Comparison of ENCODE assay signal across 13 mouse cellular contexts in the genomic region with DNA sequence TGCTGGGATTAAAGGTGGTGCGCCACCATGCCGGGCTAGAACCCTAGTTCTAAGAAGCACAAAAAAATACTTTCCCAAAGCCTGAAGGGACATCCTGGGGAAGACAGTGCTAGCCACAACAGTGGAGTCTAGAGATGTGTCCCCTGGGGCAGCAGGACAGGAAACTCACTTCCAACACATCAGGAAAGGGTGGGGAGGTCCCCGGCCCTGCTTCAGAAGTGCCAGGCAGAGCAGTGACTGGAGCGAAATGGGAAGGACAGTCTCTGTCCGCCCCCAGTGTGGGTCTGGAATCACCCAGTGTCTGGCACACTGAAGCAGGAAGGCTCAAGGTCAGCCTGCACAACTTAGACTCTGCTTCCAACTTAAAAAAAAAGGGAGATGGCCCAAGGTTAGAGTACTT. TPM values are rescaled to one million over a fixed set of nuclear protein-coding genes. Genes with fewer than 3 reads are reported as not detected.
DNase-seq lines count a peak whose midpoint lies in the region; ATAC-seq and TF ChIP-seq lines count a peak whose summit lies in the region.
"Had no signal": no experiment of that assay in that cellular context is flagged by ENCODE, and none has a peak within 500 bp of the region (broad histone marks: within the 10 kb centered on the region; RNA-seq: fewer than 3 reads in every experiment).

No protein-coding gene starts in this region.

- peaks cover 58% of the 10 kb centered on the region for H3K4me1 ChIP-seq in heart, embryonic 10.5 days
- no peaks in the 10 kb centered on the region for H3K4me1 ChIP-seq in midbrain, embryonic 13.5 days (replicated peaks)
- no peaks in the 10 kb centered on the region for H3K4me1 ChIP-seq in midbrain, embryonic 16.5 days (ENCODE audit: control insufficient read depth, insufficient read depth, low read length)
- H3K4me1 ChIP-seq in heart, postnatal 0 days (ENCODE audit: control insufficient read depth, insufficient read depth): peaks cover 18% of the 10 kb centered on the region
- H3K4me1 ChIP-seq: midbrain, embryonic 10.5 days had no signal

- H3K36me3 ChIP-seq in heart, embryonic 10.5 days: peaks cover 76% of the 10 kb centered on the region
- peaks cover 38% of the 10 kb centered on the region for H3K36me3 ChIP-seq in midbrain, embryonic 13.5 days
- no peaks in the 10 kb centered on the region for H3K36me3 ChIP-seq in midbrain, embryonic 16.5 days (ENCODE audit: control insufficient read depth, insufficient read depth, low read length)
- peaks cover 18% of the 10 kb centered on the region for H3K36me3 ChIP-seq in heart, postnatal 0 days (replicated peaks; ENCODE audit: control insufficient read depth, insufficient read depth, low read length)

- TF ChIP-seq CTCF in heart, postnatal 0 days (IDR thresholded peaks at IDR 0.05; ENCODE audit: low read depth): no peak

- no peak overlapping the region for H3K9ac ChIP-seq in midbrain, embryonic 13.5 days (replicated peaks)
- H3K9ac ChIP-seq in midbrain, embryonic 16.5 days (ENCODE audit: low read depth, low read length): no peak overlapping the region
- no peak overlapping the region for H3K9ac ChIP-seq in heart, postnatal 0 days (replicated peaks; ENCODE audit: low read depth, low read length)

- 70% methylated on average over 5 of the region's 5 CpGs for WGBS in heart, embryonic 10.5 days
- 88% methylated on average over 5 of the region's 5 CpGs for WGBS in midbrain, embryonic 13.5 days
- WGBS in midbrain, embryonic 16.5 days: 91% methylated on average over 5 of the region's 5 CpGs
- 67% methylated on average over 5 of the region's 5 CpGs for WGBS in heart, postnatal 0 days

- 0 out of 2 replicates have a peak, but pooled peaks have one; percentile 45 for ATAC-seq in midbrain, embryonic 13.5 days
- ATAC-seq in midbrain, embryonic 16.5 days: no peak
- 0 out of 2 replicates have a peak, but pooled peaks have one; percentile 25 for ATAC-seq in heart, postnatal 0 days (ENCODE audit: insufficient read depth, low read depth)
- ATAC-seq: hindbrain, embryonic 16.5 days had no signal

- H3K4me2 ChIP-seq in midbrain, embryonic 13.5 days (replicated peaks): no peak overlapping the region
- H3K4me2 ChIP-seq in midbrain, embryonic 16.5 days (ENCODE audit: low read length): no peak overlapping the region
- H3K4me2 ChIP-seq in heart, postnatal 0 days (ENCODE audit: low read depth, low read length): no peak overlapping the region
- H3K4me2 ChIP-seq: liver, embryonic 11.5 days had no signal

- 0 out of 2 replicates have a peak, but pooled peaks have one; percentile 23 for TF ChIP-seq EP300 in heart, postnatal 0 days (IDR thresholded peaks at IDR 0.05; ENCODE audit: low read depth)

- no peaks in the 10 kb centered on the region for H3K27me3 ChIP-seq in heart, embryonic 10.5 days (ENCODE audit: insufficient read depth, poor library complexity, severe bottlenecking)
- no peaks in the 10 kb centered on the region for H3K27me3 ChIP-seq in midbrain, embryonic 13.5 days
- no peaks in the 10 kb centered on the region for H3K27me3 ChIP-seq in midbrain, embryonic 16.5 days (ENCODE audit: control insufficient read depth, insufficient read depth, low read depth, low read length)
- H3K27me3 ChIP-seq in heart, postnatal 0 days (ENCODE audit: control insufficient read depth, insufficient read depth, low read length): no peaks in the 10 kb centered on the region

- no peak overlapping the region for H3K4me3 ChIP-seq in heart, embryonic 10.5 days
- H3K4me3 ChIP-seq in midbrain, embryonic 13.5 days (replicated peaks): no peak overlapping the region
- no peak overlapping the region for H3K4me3 ChIP-seq in midbrain, embryonic 16.5 days (ENCODE audit: low read depth, low read length)
- H3K4me3 ChIP-seq in heart, postnatal 0 days (ENCODE audit: low read depth, low read length): no peak overlapping the region
- H3K4me3 ChIP-seq: midbrain, embryonic 10.5 days had no signal

- H3K27ac ChIP-seq in heart, embryonic 10.5 days: no peak overlapping the region
- H3K27ac ChIP-seq in midbrain, embryonic 13.5 days: no peak overlapping the region
- H3K27ac ChIP-seq in midbrain, embryonic 16.5 days (ENCODE audit: low read length): no peak overlapping the region
- H3K27ac ChIP-seq in heart, postnatal 0 days (ENCODE audit: low read depth): peak overlapping the region; percentile 57; the same call in 1 of the 2 replicates
- H3K27ac ChIP-seq: midbrain, embryonic 10.5 days had no signal

- peak; percentile 98 for DNase-seq in heart, adult 11 months
- no peak for DNase-seq in heart, embryonic 10.5 days (ENCODE audit: low spot score)
- no peak for DNase-seq in heart, postnatal 0 days (ENCODE audit: low spot score)
- no peak for DNase-seq in thymus, adult 18-20 months
- DNase-seq in retina, postnatal 1 day: no peak
- DNase-seq: lung, postnatal 14 days; right cerebral cortex, adult 18-20 months had no signal

- no peaks in the 10 kb centered on the region for H3K9me3 ChIP-seq in heart, embryonic 10.5 days
- no peaks in the 10 kb centered on the region for H3K9me3 ChIP-seq in midbrain, embryonic 13.5 days
- H3K9me3 ChIP-seq in midbrain, embryonic 16.5 days (replicated peaks; ENCODE audit: control insufficient read depth, low read length, poor library complexity, severe bottlenecking): no peaks in the 10 kb centered on the region
- H3K9me3 ChIP-seq in heart, postnatal 0 days (replicated peaks; ENCODE audit: control insufficient read depth, low read length): no peaks in the 10 kb centered on the region
- H3K9me3 ChIP-seq: midbrain, embryonic 10.5 days had no signal

RNA-seq across cellular contexts. Expression of a gene that starts 10.2 kb away (rescaled TPM):
- 46.5 and 55.8 TPM in 2 replicates for polyA plus RNA-seq in heart, embryonic 10.5 days (2016; fragmentation: Nextera tagmentation; extraction: Ambion mirVana)
- polyA plus RNA-seq in midbrain, embryonic 13.5 days (2015; fragmentation: Nextera tagmentation; extraction: Ambion mirVana): 31.3 and 37.2 TPM in 2 replicates
- 28.4 and 28.6 TPM in 2 replicates for polyA plus RNA-seq in midbrain, embryonic 16.5 days (2015; fragmentation: Nextera tagmentation; extraction: Ambion mirVana)
- 30.1 and 31.9 TPM in 2 replicates for total RNA-seq in heart, postnatal 0 days (2014; rRNA removed; ENCODE audit: low replicate concordance)
- polyA plus RNA-seq in heart, postnatal 0 days (2015; fragmentation: Nextera tagmentation; extraction: Ambion mirVana): 20.1 and 22.6 TPM in 2 replicates

RNA-seq across cellular contexts. Expression of a gene that starts 19.3 kb away (rescaled TPM):
- polyA plus RNA-seq in heart, embryonic 10.5 days (2016; fragmentation: Nextera tagmentation; extraction: Ambion mirVana): 0.33 and 0.38 TPM in 2 replicates
- polyA plus RNA-seq in midbrain, embryonic 13.5 days (2015; fragmentation: Nextera tagmentation; extraction: Ambion mirVana): 7.5 and 8.2 TPM in 2 replicates
- 16.6 and 18.3 TPM in 2 replicates for polyA plus RNA-seq in midbrain, embryonic 16.5 days (2015; fragmentation: Nextera tagmentation; extraction: Ambion mirVana)
- total RNA-seq in heart, postnatal 0 days (2014; rRNA removed; ENCODE audit: low replicate concordance): 1.3 and 1.5 TPM in 2 replicates
- 0.26 and 0.45 TPM in 2 replicates for polyA plus RNA-seq in heart, postnatal 0 days (2015; fragmentation: Nextera tagmentation; extraction: Ambion mirVana)

RNA-seq across cellular contexts. Expression of a gene that starts 24.5 kb away (rescaled TPM):
- 0.36 and 0.77 TPM in 2 replicates for polyA plus RNA-seq in heart, embryonic 10.5 days (2016; fragmentation: Nextera tagmentation; extraction: Ambion mirVana)
- polyA plus RNA-seq in midbrain, embryonic 13.5 days (2015; fragmentation: Nextera tagmentation; extraction: Ambion mirVana): 7.3 and 7.5 TPM in 2 replicates
- 20.6 and 25.8 TPM in 2 replicates for polyA plus RNA-seq in midbrain, embryonic 16.5 days (2015; fragmentation: Nextera tagmentation; extraction: Ambion mirVana)
- 1.7 TPM in 1 of 2 replicates, not detected in the other for total RNA-seq in heart, postnatal 0 days (2014; rRNA removed; ENCODE audit: low replicate concordance)
- 0.16 and 0.43 TPM in 2 replicates for polyA plus RNA-seq in heart, postnatal 0 days (2015; fragmentation: Nextera tagmentation; extraction: Ambion mirVana)
- total RNA-seq: MEL had no signal

RNA-seq across cellular contexts. Expression of a gene that starts 24.8 kb away (rescaled TPM):
- 77.0 and 83.9 TPM in 2 replicates for polyA plus RNA-seq in heart, embryonic 10.5 days (2016; fragmentation: Nextera tagmentation; extraction: Ambion mirVana)
- 87.3 and 91.6 TPM in 2 replicates for polyA plus RNA-seq in midbrain, embryonic 13.5 days (2015; fragmentation: Nextera tagmentation; extraction: Ambion mirVana)
- polyA plus RNA-seq in midbrain, embryonic 16.5 days (2015; fragmentation: Nextera tagmentation; extraction: Ambion mirVana): 79.4 and 87.2 TPM in 2 replicates
- 16.0 and 21.3 TPM in 2 replicates for total RNA-seq in heart, postnatal 0 days (2014; rRNA removed; ENCODE audit: low replicate concordance)
- polyA plus RNA-seq in heart, postnatal 0 days (2015; fragmentation: Nextera tagmentation; extraction: Ambion mirVana): 68.5 and 78.4 TPM in 2 replicates

RNA-seq across cellular contexts. Expression of a gene that starts 24.8 kb away (rescaled TPM):
- polyA plus RNA-seq in heart, embryonic 10.5 days (2016; fragmentation: Nextera tagmentation; extraction: Ambion mirVana): 53.8 and 81.2 TPM in 2 replicates
- polyA plus RNA-seq in midbrain, embryonic 13.5 days (2015; fragmentation: Nextera tagmentation; extraction: Ambion mirVana): 92.8 and 99.0 TPM in 2 replicates
- polyA plus RNA-seq in midbrain, embryonic 16.5 days (2015; fragmentation: Nextera tagmentation; extraction: Ambion mirVana): 71.3 and 80.7 TPM in 2 replicates
- total RNA-seq in heart, postnatal 0 days (2014; rRNA removed; ENCODE audit: low replicate concordance): 35.7 and 38.3 TPM in 2 replicates
- 27.2 TPM in 2 replicates for polyA plus RNA-seq in heart, postnatal 0 days (2015; fragmentation: Nextera tagmentation; extraction: Ambion mirVana)
